Mouse (Mus musculus): ENCODE measurements around the gene Hmgxb4. TPM values are rescaled to one million over a fixed set of nuclear protein-coding genes. Genes with fewer than 3 reads are reported as not detected.

Gene Hmgxb4
- polyA plus RNA-seq, 1 experiment from 2014 or later = 37.7 TPM

DNA sequence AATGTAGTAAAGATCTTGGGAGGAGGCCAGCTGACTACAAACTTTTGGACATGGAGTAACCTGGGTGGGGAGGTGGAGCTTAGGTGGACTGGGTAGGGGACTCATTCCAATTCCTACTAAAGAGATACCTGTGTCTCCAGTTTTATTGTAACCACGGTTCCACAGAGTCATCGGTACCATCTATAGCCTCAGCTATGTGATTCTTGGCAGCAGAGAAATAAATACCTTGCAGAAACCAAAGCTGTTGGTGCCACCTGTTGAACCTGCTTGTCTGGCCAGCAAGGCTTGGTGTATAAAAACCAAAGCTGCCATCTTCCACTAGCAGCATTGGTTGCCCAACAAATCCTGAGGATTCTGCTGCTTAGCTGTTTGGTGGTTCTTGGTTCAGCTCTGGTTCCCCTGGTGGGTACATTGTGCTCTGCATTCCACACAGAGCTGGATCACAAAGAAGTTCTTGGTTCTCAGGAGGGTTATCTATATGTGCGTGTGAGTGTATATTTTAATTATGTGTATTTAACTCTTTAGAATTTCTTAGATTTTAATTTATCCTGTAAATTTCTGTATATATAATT lies 37.4 kb downstream of the Hmgxb4 start:
- ATAC-seq (ENCODE audit: low read depth) (no peak), DNase-seq (ENCODE audit: low spot score) (no peak)
- 91% methylated on average over 3 of the region's 3 CpGs for WGBS
- no peak overlapping the region for H3K9ac ChIP-seq (ENCODE audit: low read depth, low read length)
- H3K4me2 ChIP-seq (ENCODE audit: low read depth, low read length) = no peak overlapping the region
- peaks cover 51% of the 10 kb centered on the region for H3K36me3 ChIP-seq (ENCODE audit: control insufficient read depth, insufficient read depth, low read length)
- no peak overlapping the region for H3K27ac ChIP-seq (replicated peaks; ENCODE audit: low read depth, low read length)
- H3K27me3 ChIP-seq (replicated peaks; ENCODE audit: control insufficient read depth, insufficient read depth, low read length) = no peaks in the 10 kb centered on the region
- no peak overlapping the region for H3K4me3 ChIP-seq (ENCODE audit: low read depth, low read length)
- H3K4me1 ChIP-seq (ENCODE audit: control insufficient read depth, insufficient read depth, low read length) = peaks cover 6% of the 10 kb centered on the region
- H3K9me3 ChIP-seq (ENCODE audit: control insufficient read depth, low read length) = no peaks in the 10 kb centered on the region

- H3K9ac ChIP-seq (ENCODE audit: low read depth, low read length) = peak overlapping the region; percentile 37
- no peak for DNase-seq (ENCODE audit: low spot score)
These were observed 39.8 kb downstream of the Hmgxb4 start for GRCm38 (mm10) chr8:75032961-75033360.

DNA sequence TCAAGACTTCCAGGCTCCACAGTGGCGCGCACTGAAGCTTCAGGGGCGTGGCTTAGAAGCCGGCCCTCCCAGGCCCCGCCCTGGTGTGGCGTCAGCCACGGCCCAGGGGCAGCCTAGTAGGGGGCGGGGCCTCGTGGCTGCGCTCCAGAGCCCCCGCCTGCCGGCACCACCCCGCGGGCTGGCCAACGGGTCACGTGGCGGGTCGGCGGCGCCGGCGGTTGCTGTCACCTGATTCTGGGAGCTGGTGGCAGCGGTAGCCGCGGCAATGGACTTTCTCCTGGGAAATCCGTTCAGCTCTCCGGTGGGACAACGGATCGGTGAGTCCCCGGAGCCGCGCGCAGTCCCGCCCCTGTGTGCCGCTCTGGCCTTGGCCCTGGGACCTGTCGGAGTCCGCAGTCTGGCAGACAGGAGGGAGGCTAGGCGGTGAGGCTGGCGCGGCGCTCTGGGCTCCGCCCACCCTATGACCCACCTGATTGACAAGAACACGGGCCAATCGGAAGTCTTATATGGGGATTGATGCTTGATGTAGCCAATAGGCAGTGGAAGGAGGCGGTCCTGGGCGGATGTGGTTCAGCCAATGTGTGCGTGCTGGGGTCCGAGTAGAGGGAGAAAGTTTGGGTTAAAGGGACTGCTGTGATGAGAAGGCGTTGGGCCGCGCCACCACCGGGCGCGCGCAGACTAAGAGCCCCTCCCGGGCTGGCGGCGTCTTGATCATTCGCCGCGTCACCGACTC lies 40.5 kb downstream of the Hmgxb4 start, which contains the start of gene Tom1:
TSS of gene Tom1 (plus strand) at position 195 of the 733 bp plus-strand sequence.
- DNase-seq (ENCODE audit: low spot score) = peak; percentile 98

More at GRCm38 (mm10) chr8:75032961-75033360, 39.8 kb downstream of the Hmgxb4 start:
- Histone ChIP-seq H3K4me3 (ENCODE audit: low read depth, low read length) (peak overlapping the region; percentile 65), H3K36me3 (ENCODE audit: control insufficient read depth, insufficient read depth, low read length) (peaks cover 34% of the 10 kb centered on the region), H3K27me3 (replicated peaks; ENCODE audit: control insufficient read depth, insufficient read depth, low read length) (no peaks in the 10 kb centered on the region), H3K4me2 (ENCODE audit: low read depth, low read length) (peak overlapping the region; percentile 56), H3K9me3 (ENCODE audit: control insufficient read depth, low read length) (no peaks in the 10 kb centered on the region), H3K27ac (replicated peaks; ENCODE audit: low read depth, low read length) (peak overlapping the region; percentile 39), H3K4me1 (ENCODE audit: control insufficient read depth, insufficient read depth, low read length) (peaks cover 6% of the 10 kb centered on the region)
- no peak; the same call in 1 of the 2 replicates for ATAC-seq (ENCODE audit: low read depth)
- 61% methylated on average over 5 of the region's 5 CpGs for WGBS

DNA sequence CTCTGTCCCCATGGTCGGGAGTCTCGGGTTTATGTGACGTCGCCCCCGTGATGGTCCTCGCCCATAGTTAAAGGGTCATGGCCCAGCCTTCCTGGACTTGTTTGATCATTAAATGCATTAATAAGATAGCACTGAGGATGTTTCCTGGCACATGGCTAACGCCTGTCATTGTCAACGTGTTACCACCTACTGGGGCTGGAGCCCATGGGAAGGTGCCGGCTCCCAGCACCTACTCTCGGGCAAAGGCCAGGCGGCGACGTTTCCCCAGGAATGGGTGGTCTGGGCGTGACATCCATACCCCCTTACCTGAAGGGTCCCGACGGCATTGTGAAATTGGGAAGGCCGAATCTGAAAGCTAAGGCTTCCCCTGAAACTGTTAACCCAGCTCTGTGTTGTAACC lies 41.1 kb downstream of the Hmgxb4 start:
- Histone ChIP-seq H3K4me3 (ENCODE audit: low read depth, low read length) (peak overlapping the region; percentile 65), H3K36me3 (ENCODE audit: control insufficient read depth, insufficient read depth, low read length) (peaks cover 21% of the 10 kb centered on the region), H3K27ac (replicated peaks; ENCODE audit: low read depth, low read length) (peak overlapping the region; percentile 86), H3K9me3 (ENCODE audit: control insufficient read depth, low read length) (no peaks in the 10 kb centered on the region), H3K27me3 (replicated peaks; ENCODE audit: control insufficient read depth, insufficient read depth, low read length) (no peaks in the 10 kb centered on the region), H3K9ac (ENCODE audit: low read depth, low read length) (peak overlapping the region; percentile 66), H3K4me1 (ENCODE audit: control insufficient read depth, insufficient read depth, low read length) (peaks cover 6% of the 10 kb centered on the region), H3K4me2 (ENCODE audit: low read depth, low read length) (peak overlapping the region; percentile 79)
- WGBS = under 1% methylated on average over 17 of the region's 17 CpGs
- DNase-seq (ENCODE audit: low spot score) (no peak), ATAC-seq (ENCODE audit: low read depth) (no peak)

More for the DNA sequence above, 40.5 kb downstream of the Hmgxb4 start, which contains the start of gene Tom1:
- peak within 1 kb of the TSS; percentile 65 for H3K4me3 ChIP-seq (ENCODE audit: low read depth, low read length)
- H3K27me3 ChIP-seq (replicated peaks; ENCODE audit: control insufficient read depth, insufficient read depth, low read length) = no peaks in the 10 kb centered on the region
- H3K4me2 ChIP-seq (ENCODE audit: low read depth, low read length) = peak within 1 kb of the TSS; percentile 79
- ATAC-seq (ENCODE audit: low read depth) = peak; percentile 98
- peaks cover 27% of the 10 kb centered on the region for H3K36me3 ChIP-seq (ENCODE audit: control insufficient read depth, insufficient read depth, low read length)
- H3K27ac ChIP-seq (replicated peaks; ENCODE audit: low read depth, low read length) = peak within 1 kb of the TSS; percentile 86
- H3K4me1 ChIP-seq (ENCODE audit: control insufficient read depth, insufficient read depth, low read length) = peaks cover 6% of the 10 kb centered on the region
- 0% methylated on average over 17 of the region's 62 CpGs for WGBS
- no peaks in the 10 kb centered on the region for H3K9me3 ChIP-seq (ENCODE audit: control insufficient read depth, low read length)
- H3K9ac ChIP-seq (ENCODE audit: low read depth, low read length) = peak within 1 kb of the TSS; percentile 66

DNA sequence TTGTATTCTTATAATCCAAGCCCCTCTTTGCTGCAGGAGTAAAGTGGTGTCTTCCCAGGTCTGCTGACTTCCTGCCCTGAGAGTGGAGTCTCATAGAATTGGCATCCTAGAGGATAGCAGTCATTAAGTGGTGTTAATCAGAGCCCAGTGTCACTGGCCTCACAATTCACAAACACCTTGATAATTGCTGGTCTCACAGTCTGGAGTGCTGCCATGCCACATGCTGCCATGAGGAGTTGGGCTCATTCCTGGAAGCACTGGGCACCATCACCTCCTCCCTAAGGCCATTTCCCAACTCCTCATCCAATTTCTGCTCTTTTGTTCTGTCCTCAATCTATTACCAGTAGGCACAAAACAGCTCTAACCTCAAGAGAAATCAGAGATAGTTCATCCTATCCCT lies 42.5 kb downstream of the Hmgxb4 start:
- DNase-seq (ENCODE audit: low spot score) (no peak), ATAC-seq (ENCODE audit: low read depth) (no peak)
- Histone ChIP-seq H3K4me3 (ENCODE audit: low read depth, low read length) (no peak overlapping the region), H3K9me3 (ENCODE audit: control insufficient read depth, low read length) (no peaks in the 10 kb centered on the region), H3K27ac (replicated peaks; ENCODE audit: low read depth, low read length) (no peak overlapping the region), H3K9ac (ENCODE audit: low read depth, low read length) (no peak overlapping the region), H3K4me1 (ENCODE audit: control insufficient read depth, insufficient read depth, low read length) (peaks cover 6% of the 10 kb centered on the region), H3K27me3 (replicated peaks; ENCODE audit: control insufficient read depth, insufficient read depth, low read length) (no peaks in the 10 kb centered on the region), H3K4me2 (ENCODE audit: low read depth, low read length) (no peak overlapping the region), H3K36me3 (ENCODE audit: control insufficient read depth, insufficient read depth, low read length) (peaks cover 9% of the 10 kb centered on the region; the same call in 1 of the 2 replicates)

GRCm38 (mm10) chr8:75038497-75038896 lies 45.3 kb downstream of the Hmgxb4 start:
- H3K4me1 ChIP-seq (ENCODE audit: control insufficient read depth, insufficient read depth, low read length) = peaks cover 6% of the 10 kb centered on the region; the same call in 1 of the 2 replicates
- no peak overlapping the region for H3K27ac ChIP-seq (replicated peaks; ENCODE audit: low read depth, low read length)
- no peak for ATAC-seq (ENCODE audit: low read depth)
- no peaks in the 10 kb centered on the region for H3K9me3 ChIP-seq (ENCODE audit: control insufficient read depth, low read length)
- no peak overlapping the region for H3K9ac ChIP-seq (ENCODE audit: low read depth, low read length)
- no peaks in the 10 kb centered on the region for H3K27me3 ChIP-seq (replicated peaks; ENCODE audit: control insufficient read depth, insufficient read depth, low read length)
- H3K36me3 ChIP-seq (ENCODE audit: control insufficient read depth, insufficient read depth, low read length) = no peaks in the 10 kb centered on the region
- H3K4me2 ChIP-seq (ENCODE audit: low read depth, low read length) = no peak overlapping the region
- H3K4me3 ChIP-seq (ENCODE audit: low read depth, low read length) = no peak overlapping the region
- DNase-seq (ENCODE audit: low spot score) = peak; percentile 33

- ATAC-seq (ENCODE audit: low read depth) (no peak), DNase-seq (ENCODE audit: low spot score) (no peak)
- no peak overlapping the region for H3K4me3 ChIP-seq (ENCODE audit: low read depth, low read length)
- 80% methylated on average over 1 of the region's 1 CpGs for WGBS
- H3K4me1 ChIP-seq (ENCODE audit: control insufficient read depth, insufficient read depth, low read length) = peaks cover 2% of the 10 kb centered on the region; the same call in 1 of the 2 replicates
- H3K4me2 ChIP-seq (ENCODE audit: low read depth, low read length) = no peak overlapping the region
- no peaks in the 10 kb centered on the region for H3K36me3 ChIP-seq (ENCODE audit: control insufficient read depth, insufficient read depth, low read length)
- H3K27ac ChIP-seq (replicated peaks; ENCODE audit: low read depth, low read length) = no peak overlapping the region
- H3K9me3 ChIP-seq (ENCODE audit: control insufficient read depth, low read length) = no peaks in the 10 kb centered on the region
- no peak overlapping the region for H3K9ac ChIP-seq (ENCODE audit: low read depth, low read length)
- no peaks in the 10 kb centered on the region for H3K27me3 ChIP-seq (replicated peaks; ENCODE audit: control insufficient read depth, insufficient read depth, low read length)
These were observed 46.6 kb downstream of the Hmgxb4 start for GRCm38 (mm10) chr8:75039754-75040153.

GRCm38 (mm10) chr8:75042171-75042570 lies 49.0 kb downstream of the Hmgxb4 start:
- no peaks in the 10 kb centered on the region for H3K36me3 ChIP-seq (ENCODE audit: control insufficient read depth, insufficient read depth, low read length)
- H3K4me1 ChIP-seq (ENCODE audit: control insufficient read depth, insufficient read depth, low read length) = no peaks in the 10 kb centered on the region
- WGBS = 91% methylated on average over 2 of the region's 2 CpGs
- no peak overlapping the region for H3K27ac ChIP-seq (replicated peaks; ENCODE audit: low read depth, low read length)
- ATAC-seq (ENCODE audit: low read depth) (no peak), DNase-seq (ENCODE audit: low spot score) (no peak)
- no peaks in the 10 kb centered on the region for H3K27me3 ChIP-seq (replicated peaks; ENCODE audit: control insufficient read depth, insufficient read depth, low read length)
- no peak overlapping the region for H3K4me3 ChIP-seq (ENCODE audit: low read depth, low read length)
- H3K9ac ChIP-seq (ENCODE audit: low read depth, low read length) = no peak overlapping the region
- no peaks in the 10 kb centered on the region for H3K9me3 ChIP-seq (ENCODE audit: control insufficient read depth, low read length)
- no peak overlapping the region for H3K4me2 ChIP-seq (ENCODE audit: low read depth, low read length)
